Mouse (Mus musculus): ENCODE results near the gene Bcan. TPM values are rescaled to one million over a fixed set of nuclear protein-coding genes. Genes with fewer than 3 reads are reported as not detected.
A peak's percentile ranks its signal among the peaks of the same experiment; 100 is the strongest.

The Bcan gene
- polyA plus RNA-seq, 1 experiment from 2014 or later: not detected

DNA sequence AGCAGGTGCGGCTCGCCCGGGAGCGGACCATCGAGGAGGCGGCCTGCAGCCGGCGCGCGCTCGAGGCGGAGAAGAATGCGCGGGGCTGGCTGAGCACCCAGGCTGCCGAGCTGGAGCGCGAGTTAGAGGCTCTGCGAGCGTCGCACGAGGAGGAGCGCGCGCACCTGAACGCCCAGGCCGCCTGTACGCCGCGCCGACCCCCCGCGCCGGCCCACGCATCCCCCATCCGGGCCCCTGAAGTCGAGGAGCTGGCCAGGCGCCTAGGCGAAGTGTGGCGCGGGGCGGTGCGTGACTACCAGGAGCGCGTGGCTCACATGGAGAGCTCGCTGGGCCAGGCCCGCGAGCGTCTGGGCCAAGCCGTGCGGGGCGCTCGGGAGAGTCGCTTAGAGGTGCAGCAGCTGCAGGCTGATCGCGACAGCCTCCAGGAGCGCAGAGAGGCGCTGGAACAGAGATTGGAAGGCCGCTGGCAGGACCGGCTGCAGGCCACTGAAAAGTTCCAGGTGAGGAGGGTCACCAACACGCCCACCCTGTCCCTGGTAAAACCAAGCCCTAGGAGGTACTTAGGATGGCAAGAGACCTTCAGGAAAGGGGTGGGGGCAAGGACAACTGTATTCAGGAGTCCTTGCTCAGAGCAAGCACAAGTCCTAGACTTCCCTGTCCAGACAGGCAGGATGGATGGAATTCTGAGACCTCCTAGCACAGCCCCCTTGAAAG is 28.4 kb downstream of the Bcan start:
- Histone ChIP-seq H3K27ac (no peak overlapping the region), H3K36me3 (ENCODE audit: inconsistent target) (no peaks in the 10 kb centered on the region), H3K79me2 (ENCODE audit: inconsistent target) (no peaks in the 10 kb centered on the region), H3K4me3 (ENCODE audit: inconsistent target) (no peak overlapping the region)
- 8% methylated on average over 55 of the region's 60 CpGs for WGBS (ENCODE audit: missing documents)

DNA sequence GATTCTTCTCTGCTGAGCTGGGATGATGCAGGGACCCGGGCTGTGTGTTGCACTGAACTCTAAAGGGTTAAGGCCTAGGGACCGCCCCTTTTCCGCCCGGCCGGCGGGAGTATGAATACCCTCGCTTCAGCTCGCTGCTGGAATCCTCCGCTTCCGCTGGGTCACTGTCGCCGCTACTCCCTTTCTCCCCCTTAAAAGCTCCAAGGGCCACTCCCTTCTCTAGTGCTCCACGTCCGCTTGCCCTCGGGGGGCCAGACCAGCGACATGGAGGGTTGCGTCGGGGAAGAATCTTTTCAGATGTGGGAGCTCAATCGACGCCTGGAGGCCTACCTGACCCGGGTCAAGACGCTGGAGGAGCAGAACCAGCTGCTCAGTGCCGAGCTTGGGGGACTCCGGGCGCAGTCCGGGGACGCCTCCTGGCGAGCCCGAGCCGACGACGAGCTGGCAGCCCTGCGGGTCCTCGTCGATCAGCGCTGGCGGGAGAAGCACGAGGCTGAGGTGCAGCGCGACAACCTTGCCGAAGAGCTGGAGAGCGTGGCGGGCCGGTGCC is 29.0 kb downstream of the Bcan start, which contains the start of gene Nes:
Nes (plus strand) TSS at position 140 of the 550 bp plus-strand sequence.
- Histone ChIP-seq H3K27ac (no peak within 1 kb of the TSS), H3K36me3 (ENCODE audit: inconsistent target) (no peaks in the 10 kb centered on the region), H3K79me2 (ENCODE audit: inconsistent target) (no peaks in the 10 kb centered on the region), H3K4me3 (ENCODE audit: inconsistent target) (peak within 1 kb of the TSS; percentile 1; the same call in 1 of the 2 replicates)
- 2% methylated on average over 44 of the region's 44 CpGs for WGBS (ENCODE audit: missing documents)

- H3K27ac ChIP-seq: no peak overlapping the region
- peak overlapping the region; percentile 1; the same call in 1 of the 2 replicates for H3K4me3 ChIP-seq (ENCODE audit: inconsistent target)
- WGBS (ENCODE audit: missing documents): 6% methylated on average over 20 of the region's 21 CpGs
- H3K36me3 ChIP-seq (ENCODE audit: inconsistent target): no peaks in the 10 kb centered on the region
- H3K79me2 ChIP-seq (ENCODE audit: inconsistent target): no peaks in the 10 kb centered on the region
Observed at GRCm38 (mm10) chr3:87970184-87970938, 29.7 kb downstream of the Bcan start.

GRCm38 (mm10) chr3:87960586-87961191 is 39.3 kb downstream of the Bcan start:
- Histone ChIP-seq H3K36me3 (ENCODE audit: inconsistent target) (no peaks in the 10 kb centered on the region), H3K79me2 (ENCODE audit: inconsistent target) (no peaks in the 10 kb centered on the region), H3K27ac (no peak overlapping the region), H3K4me3 (ENCODE audit: inconsistent target) (no peak overlapping the region; the same call in 1 of the 2 replicates)
- WGBS (ENCODE audit: missing documents): under 1% methylated on average over 27 of the region's 27 CpGs

GRCm38 (mm10) chr3:87960191-87960585 is 39.8 kb downstream of the Bcan start:
- Histone ChIP-seq H3K27ac (no peak overlapping the region), H3K4me3 (ENCODE audit: inconsistent target) (no peak overlapping the region), H3K36me3 (ENCODE audit: inconsistent target) (no peaks in the 10 kb centered on the region), H3K79me2 (ENCODE audit: inconsistent target) (no peaks in the 10 kb centered on the region)
- 43% methylated on average over 10 of the region's 10 CpGs for WGBS (ENCODE audit: missing documents)

DNA sequence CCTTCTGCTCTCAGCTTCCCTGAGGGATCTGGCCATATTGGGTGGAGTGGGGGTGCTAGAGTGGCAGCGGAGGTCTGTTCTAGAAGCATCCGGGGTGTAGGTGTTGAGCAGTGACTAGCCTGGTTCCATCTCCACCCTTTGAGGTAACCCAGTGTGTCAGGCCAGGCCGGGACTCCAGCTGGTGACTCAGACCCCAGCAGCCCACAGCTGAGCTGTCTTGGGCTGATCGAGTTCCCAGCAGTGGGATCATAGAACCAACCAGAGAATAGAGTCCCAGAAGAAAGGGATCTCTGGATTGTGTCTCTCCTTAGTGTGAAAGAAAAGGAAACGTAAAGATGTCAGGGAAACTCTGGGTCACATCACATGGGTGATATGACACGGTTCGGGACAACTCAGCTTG is 40.7 kb downstream of the Bcan start:
- 78% methylated on average over 7 of the region's 7 CpGs for WGBS (ENCODE audit: missing documents)
- Histone ChIP-seq H3K79me2 (ENCODE audit: inconsistent target) (no peaks in the 10 kb centered on the region), H3K4me3 (ENCODE audit: inconsistent target) (no peak overlapping the region), H3K36me3 (ENCODE audit: inconsistent target) (no peaks in the 10 kb centered on the region), H3K27ac (no peak overlapping the region)

DNA sequence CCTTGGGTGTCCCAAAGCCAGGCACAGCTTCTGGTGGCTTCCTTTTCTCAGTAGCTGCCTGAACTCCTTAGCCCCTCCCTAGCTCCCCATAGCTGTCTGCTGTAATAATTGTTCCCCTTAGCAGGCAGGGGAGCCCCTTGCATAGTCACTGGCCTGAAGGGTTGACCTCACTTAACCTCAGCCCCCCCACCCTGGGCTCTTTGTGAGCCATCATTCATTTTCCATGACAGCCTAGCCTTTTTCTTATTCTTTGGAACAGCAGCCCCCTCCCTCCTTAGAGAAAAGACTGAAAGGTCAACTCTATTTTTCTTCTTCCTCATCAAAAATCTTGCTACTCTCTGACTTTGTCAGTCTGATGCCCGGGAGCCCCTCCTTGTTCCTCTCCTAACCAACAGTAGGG is 41.1 kb downstream of the Bcan start:
- Histone ChIP-seq H3K79me2 (ENCODE audit: inconsistent target) (no peaks in the 10 kb centered on the region), H3K36me3 (ENCODE audit: inconsistent target) (no peaks in the 10 kb centered on the region), H3K4me3 (ENCODE audit: inconsistent target) (no peak overlapping the region), H3K27ac (no peak overlapping the region)
- WGBS (ENCODE audit: missing documents): 33% methylated on average over 1 of the region's 1 CpGs

DNA sequence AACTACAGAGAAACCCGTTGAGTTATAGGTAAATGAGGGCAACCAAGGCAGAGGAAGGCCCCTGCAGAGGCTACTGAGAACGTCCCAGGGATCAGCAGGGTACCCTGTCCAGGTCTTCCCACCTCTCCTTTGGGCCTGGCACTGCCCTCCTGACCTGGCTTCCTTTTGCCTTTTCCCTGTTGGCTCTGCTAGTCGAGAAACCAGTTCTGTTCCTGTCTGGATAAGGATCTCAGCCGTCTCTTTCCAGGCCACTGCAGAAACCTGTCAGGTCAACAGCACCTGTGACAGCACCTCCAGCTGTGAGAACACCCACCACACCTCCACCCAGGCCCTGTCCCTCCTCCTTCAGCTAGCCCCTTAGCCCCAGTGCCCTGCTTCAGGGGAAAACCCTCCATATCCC is 41.6 kb downstream of the Bcan start:
- Histone ChIP-seq H3K4me3 (ENCODE audit: inconsistent target) (no peak overlapping the region), H3K79me2 (ENCODE audit: inconsistent target) (no peaks in the 10 kb centered on the region), H3K27ac (no peak overlapping the region), H3K36me3 (ENCODE audit: inconsistent target) (no peaks in the 10 kb centered on the region)
- WGBS (ENCODE audit: missing documents): 46% methylated on average over 4 of the region's 4 CpGs

DNA sequence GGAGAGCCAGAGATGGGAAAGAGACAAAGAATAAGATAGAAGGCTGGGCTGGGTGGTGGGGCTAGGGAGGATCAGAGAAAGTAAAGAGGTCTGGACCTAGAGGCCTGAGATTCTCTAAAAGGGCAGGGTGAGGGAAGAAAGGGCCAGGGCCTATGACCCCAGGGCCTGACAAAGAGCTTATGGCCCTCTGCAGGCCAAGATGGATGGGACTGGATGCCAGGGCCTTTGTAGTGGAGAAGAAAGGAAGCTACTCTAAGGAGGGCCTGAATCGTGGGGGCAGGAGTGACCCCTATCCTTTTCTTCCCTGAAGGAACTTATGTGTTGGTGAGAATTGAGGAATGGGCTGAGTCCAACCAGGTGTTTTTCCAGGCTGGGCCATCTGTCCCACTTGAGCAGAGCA is 42.0 kb downstream of the Bcan start:
- no peak overlapping the region for H3K27ac ChIP-seq
- H3K4me3 ChIP-seq (ENCODE audit: inconsistent target): no peak overlapping the region
- no peaks in the 10 kb centered on the region for H3K79me2 ChIP-seq (ENCODE audit: inconsistent target)
- 80% methylated on average over 1 of the region's 1 CpGs for WGBS (ENCODE audit: missing documents)
- H3K36me3 ChIP-seq (ENCODE audit: inconsistent target): no peaks in the 10 kb centered on the region

DNA sequence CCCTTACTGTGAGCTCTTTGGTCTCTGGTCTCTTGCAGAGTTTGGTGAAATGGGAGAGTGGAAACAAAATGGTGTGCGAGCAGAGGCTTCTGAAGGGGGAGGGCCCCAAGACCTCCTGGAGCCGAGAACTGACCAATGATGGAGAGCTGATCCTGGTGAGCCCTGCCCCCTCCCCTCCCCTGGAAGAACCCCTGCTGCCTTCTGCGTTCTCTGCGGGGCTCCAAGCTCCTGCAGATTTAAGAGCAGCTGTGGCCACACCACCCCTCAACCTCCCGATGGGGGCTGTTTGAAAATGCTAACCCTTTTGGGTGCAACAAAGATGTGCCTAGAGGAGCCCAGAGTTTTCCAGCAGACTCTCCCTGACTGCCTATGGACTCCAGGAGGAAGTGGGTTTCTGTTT is 47.6 kb downstream of the Bcan start:
- no peaks in the 10 kb centered on the region for H3K79me2 ChIP-seq (ENCODE audit: inconsistent target)
- H3K4me3 ChIP-seq (ENCODE audit: inconsistent target): no peak overlapping the region
- 7% methylated on average over 5 of the region's 5 CpGs for WGBS (ENCODE audit: missing documents)
- H3K27ac ChIP-seq: no peak overlapping the region
- no peaks in the 10 kb centered on the region for H3K36me3 ChIP-seq (ENCODE audit: inconsistent target)

DNA sequence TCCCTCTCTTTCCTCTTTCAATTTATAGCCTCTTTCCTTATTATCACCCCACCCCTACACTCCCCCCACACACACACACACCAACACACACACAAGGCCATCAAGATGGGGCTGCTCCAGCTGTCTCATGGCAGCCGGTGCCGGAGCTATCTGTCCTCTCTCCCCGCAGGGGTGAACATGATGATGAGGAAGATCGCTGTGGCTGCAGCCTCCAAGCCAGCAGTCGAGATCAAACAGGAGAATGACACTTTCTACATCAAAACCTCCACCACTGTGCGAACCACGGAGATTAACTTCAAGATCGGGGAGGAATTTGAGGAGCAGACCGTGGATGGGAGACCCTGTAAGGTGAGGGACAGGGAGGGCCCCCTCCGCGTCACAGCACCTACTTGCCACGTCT is 48.1 kb downstream of the Bcan start:
- no peaks in the 10 kb centered on the region for H3K36me3 ChIP-seq (ENCODE audit: inconsistent target)
- 22% methylated on average over 12 of the region's 12 CpGs for WGBS (ENCODE audit: missing documents)
- no peaks in the 10 kb centered on the region for H3K79me2 ChIP-seq (ENCODE audit: inconsistent target)
- no peak overlapping the region for H3K27ac ChIP-seq
- no peak overlapping the region for H3K4me3 ChIP-seq (ENCODE audit: inconsistent target)

GRCm38 (mm10) chr3:87949955-87950515 is 50.0 kb downstream of the Bcan start:
- H3K79me2 ChIP-seq (ENCODE audit: inconsistent target): no peaks in the 10 kb centered on the region
- no peaks in the 10 kb centered on the region for H3K36me3 ChIP-seq (ENCODE audit: inconsistent target)
- H3K4me3 ChIP-seq (ENCODE audit: inconsistent target): no peak overlapping the region
- WGBS (ENCODE audit: missing documents): 37% methylated on average over 13 of the region's 13 CpGs
- no peak overlapping the region for H3K27ac ChIP-seq

DNA sequence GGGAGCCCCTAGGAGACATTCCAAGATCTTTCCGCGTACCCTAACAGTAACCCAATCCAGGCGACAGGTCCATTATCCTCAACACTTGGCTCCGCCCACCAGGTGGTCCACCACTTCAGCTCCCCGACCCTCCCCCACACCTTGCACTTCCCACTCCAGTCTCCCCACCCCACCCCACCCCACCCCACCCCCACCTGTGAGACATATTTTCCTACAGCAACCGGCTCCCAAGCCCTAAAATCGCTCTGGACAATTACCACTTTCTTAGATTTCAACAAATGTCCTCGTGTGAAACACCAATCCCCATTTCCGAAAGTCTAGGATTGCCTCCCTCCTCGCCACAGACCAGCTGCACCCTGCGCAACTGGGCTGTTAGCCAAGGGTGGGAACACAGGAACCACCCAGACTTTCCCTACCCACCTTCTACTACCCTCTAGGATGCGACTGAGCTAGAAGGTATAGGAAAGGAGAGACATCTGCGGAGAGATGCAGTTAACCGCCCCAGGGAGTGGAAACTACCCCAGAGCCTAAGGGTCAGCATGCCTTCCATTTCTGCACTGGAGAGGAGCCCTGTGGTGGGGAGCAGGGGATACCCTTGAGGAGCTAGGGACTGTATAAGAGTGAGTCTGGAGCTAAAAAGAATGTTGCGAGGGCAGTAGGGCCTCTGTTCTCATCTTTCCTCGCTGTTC is 50.6 kb downstream of the Bcan start:
- no peaks in the 10 kb centered on the region for H3K79me2 ChIP-seq (ENCODE audit: inconsistent target)
- no peak overlapping the region for H3K4me3 ChIP-seq (ENCODE audit: inconsistent target)
- WGBS (ENCODE audit: missing documents): 22% methylated on average over 15 of the region's 16 CpGs
- H3K27ac ChIP-seq: no peak overlapping the region
- H3K36me3 ChIP-seq (ENCODE audit: inconsistent target): no peaks in the 10 kb centered on the region

Data from macrophage (primary cell).